Mouse (Mus musculus): ENCODE measurements at regions not wholly inside any gene's neighbourhood (a gene's known extent, or its start where the extent isn't known, plus 50 kb on each side); places are given as distances from the start of the nearest gene placed in this dataset.

GRCm38 (mm10) chr10:99395411-99395810 is 132.4 kb downstream of the Dusp6 start:
- Histone ChIP-seq H3K27ac (ENCODE audit: control insufficient read depth, insufficient read depth, low read depth, low read length) (no peak overlapping the region), H3K4me3 (ENCODE audit: control insufficient read depth, low read depth, low read length) (no peak overlapping the region), H3K27me3 (ENCODE audit: control insufficient read depth, insufficient read depth, low read length) (no peaks in the 10 kb centered on the region), H3K4me1 (ENCODE audit: control insufficient read depth, insufficient read depth, low read length) (no peaks in the 10 kb centered on the region), H3K36me3 (ENCODE audit: control insufficient read depth, insufficient read depth, low read length) (no peaks in the 10 kb centered on the region)
- TF ChIP-seq POLR2A (IDR thresholded peaks at IDR 0.05; ENCODE audit: control insufficient read depth, low read depth, low read length) (no peak), CTCF (IDR thresholded peaks at IDR 0.05; ENCODE audit: control insufficient read depth, insufficient read depth, insufficient replicate concordance, low read depth, low read length) (no peak)

- TF ChIP-seq POLR2A (IDR thresholded peaks at IDR 0.05; ENCODE audit: control insufficient read depth, low read depth, low read length) (no peak), CTCF (IDR thresholded peaks at IDR 0.05; ENCODE audit: control insufficient read depth, insufficient read depth, insufficient replicate concordance, low read depth, low read length) (no peak)
- H3K27ac ChIP-seq (ENCODE audit: control insufficient read depth, insufficient read depth, low read depth, low read length) = no peak overlapping the region
- H3K27me3 ChIP-seq (ENCODE audit: control insufficient read depth, insufficient read depth, low read length) = no peaks in the 10 kb centered on the region
- H3K4me3 ChIP-seq (ENCODE audit: control insufficient read depth, low read depth, low read length) = no peak overlapping the region
- no peaks in the 10 kb centered on the region for H3K36me3 ChIP-seq (ENCODE audit: control insufficient read depth, insufficient read depth, low read length)
- H3K4me1 ChIP-seq (ENCODE audit: control insufficient read depth, insufficient read depth, low read length) = no peaks in the 10 kb centered on the region
Observed at GRCm38 (mm10) chr10:99396630-99397029, 133.6 kb downstream of the Dusp6 start.

GRCm38 (mm10) chr10:99400076-99400475 is 137.0 kb downstream of the Dusp6 start:
- Histone ChIP-seq H3K4me1 (ENCODE audit: control insufficient read depth, insufficient read depth, low read length) (no peaks in the 10 kb centered on the region), H3K36me3 (ENCODE audit: control insufficient read depth, insufficient read depth, low read length) (no peaks in the 10 kb centered on the region), H3K27ac (ENCODE audit: control insufficient read depth, insufficient read depth, low read depth, low read length) (no peak overlapping the region), H3K27me3 (ENCODE audit: control insufficient read depth, insufficient read depth, low read length) (no peaks in the 10 kb centered on the region), H3K4me3 (ENCODE audit: control insufficient read depth, low read depth, low read length) (no peak overlapping the region)
- TF ChIP-seq CTCF (IDR thresholded peaks at IDR 0.05; ENCODE audit: control insufficient read depth, insufficient read depth, insufficient replicate concordance, low read depth, low read length) (no peak), POLR2A (IDR thresholded peaks at IDR 0.05; ENCODE audit: control insufficient read depth, low read depth, low read length) (no peak)

GRCm38 (mm10) chr10:99406764-99407163 is 143.7 kb downstream of the Dusp6 start:
- Histone ChIP-seq H3K27ac (ENCODE audit: control insufficient read depth, insufficient read depth, low read depth, low read length) (no peak overlapping the region), H3K36me3 (ENCODE audit: control insufficient read depth, insufficient read depth, low read length) (no peaks in the 10 kb centered on the region), H3K27me3 (ENCODE audit: control insufficient read depth, insufficient read depth, low read length) (no peaks in the 10 kb centered on the region), H3K4me1 (ENCODE audit: control insufficient read depth, insufficient read depth, low read length) (no peaks in the 10 kb centered on the region; the same call in 1 of the 2 replicates), H3K4me3 (ENCODE audit: control insufficient read depth, low read depth, low read length) (no peak overlapping the region)
- TF ChIP-seq POLR2A (IDR thresholded peaks at IDR 0.05; ENCODE audit: control insufficient read depth, low read depth, low read length) (no peak), CTCF (IDR thresholded peaks at IDR 0.05; ENCODE audit: control insufficient read depth, insufficient read depth, insufficient replicate concordance, low read depth, low read length) (no peak)

- TF ChIP-seq CTCF (IDR thresholded peaks at IDR 0.05; ENCODE audit: control insufficient read depth, insufficient read depth, insufficient replicate concordance, low read depth, low read length) (no peak), POLR2A (IDR thresholded peaks at IDR 0.05; ENCODE audit: control insufficient read depth, low read depth, low read length) (no peak)
- no peak overlapping the region for H3K27ac ChIP-seq (ENCODE audit: control insufficient read depth, insufficient read depth, low read depth, low read length)
- H3K36me3 ChIP-seq (ENCODE audit: control insufficient read depth, insufficient read depth, low read length) = no peaks in the 10 kb centered on the region
- no peaks in the 10 kb centered on the region; the same call in 1 of the 2 replicates for H3K4me1 ChIP-seq (ENCODE audit: control insufficient read depth, insufficient read depth, low read length)
- H3K27me3 ChIP-seq (ENCODE audit: control insufficient read depth, insufficient read depth, low read length) = no peaks in the 10 kb centered on the region
- H3K4me3 ChIP-seq (ENCODE audit: control insufficient read depth, low read depth, low read length) = no peak overlapping the region
Observed at GRCm38 (mm10) chr10:99408786-99409185, 145.8 kb downstream of the Dusp6 start.

- Histone ChIP-seq H3K27me3 (ENCODE audit: control insufficient read depth, insufficient read depth, low read length) (no peaks in the 10 kb centered on the region), H3K4me3 (ENCODE audit: control insufficient read depth, low read depth, low read length) (no peak overlapping the region), H3K36me3 (ENCODE audit: control insufficient read depth, insufficient read depth, low read length) (no peaks in the 10 kb centered on the region), H3K4me1 (ENCODE audit: control insufficient read depth, insufficient read depth, low read length) (no peaks in the 10 kb centered on the region; the same call in 1 of the 2 replicates), H3K27ac (ENCODE audit: control insufficient read depth, insufficient read depth, low read depth, low read length) (no peak overlapping the region)
- TF ChIP-seq CTCF (IDR thresholded peaks at IDR 0.05; ENCODE audit: control insufficient read depth, insufficient read depth, insufficient replicate concordance, low read depth, low read length) = no peak
- TF ChIP-seq POLR2A (IDR thresholded peaks at IDR 0.05; ENCODE audit: control insufficient read depth, low read depth, low read length) = no peak
Observed at GRCm38 (mm10) chr10:99409744-99410143, 146.7 kb downstream of the Dusp6 start.

- no peak overlapping the region for H3K4me3 ChIP-seq (ENCODE audit: control insufficient read depth, low read depth, low read length)
- no peaks in the 10 kb centered on the region; the same call in 1 of the 2 replicates for H3K4me1 ChIP-seq (ENCODE audit: control insufficient read depth, insufficient read depth, low read length)
- H3K27ac ChIP-seq (ENCODE audit: control insufficient read depth, insufficient read depth, low read depth, low read length) = no peak overlapping the region
- H3K27me3 ChIP-seq (ENCODE audit: control insufficient read depth, insufficient read depth, low read length) = no peaks in the 10 kb centered on the region
- H3K36me3 ChIP-seq (ENCODE audit: control insufficient read depth, insufficient read depth, low read length) = no peaks in the 10 kb centered on the region
- TF ChIP-seq POLR2A (IDR thresholded peaks at IDR 0.05; ENCODE audit: control insufficient read depth, low read depth, low read length) = no peak
- TF ChIP-seq CTCF (IDR thresholded peaks at IDR 0.05; ENCODE audit: control insufficient read depth, insufficient read depth, insufficient replicate concordance, low read depth, low read length) = no peak
Observed at GRCm38 (mm10) chr10:99410754-99411153, 147.7 kb downstream of the Dusp6 start.

GRCm38 (mm10) chr10:99413455-99413854 is 150.4 kb downstream of the Dusp6 start:
- H3K4me1 ChIP-seq (ENCODE audit: control insufficient read depth, insufficient read depth, low read length) = peaks cover 2% of the 10 kb centered on the region; the same call in 1 of the 2 replicates
- TF ChIP-seq CTCF (IDR thresholded peaks at IDR 0.05; ENCODE audit: control insufficient read depth, insufficient read depth, insufficient replicate concordance, low read depth, low read length) (no peak), POLR2A (IDR thresholded peaks at IDR 0.05; ENCODE audit: control insufficient read depth, low read depth, low read length) (no peak)

More at GRCm38 (mm10) chr10:99413455-99413854, 150.4 kb downstream of the Dusp6 start:
- Histone ChIP-seq H3K4me3 (ENCODE audit: control insufficient read depth, low read depth, low read length) (no peak overlapping the region), H3K27ac (ENCODE audit: control insufficient read depth, insufficient read depth, low read depth, low read length) (no peak overlapping the region), H3K36me3 (ENCODE audit: control insufficient read depth, insufficient read depth, low read length) (no peaks in the 10 kb centered on the region), H3K27me3 (ENCODE audit: control insufficient read depth, insufficient read depth, low read length) (no peaks in the 10 kb centered on the region)
